Mouse (Mus musculus): Measurements from ENCODE around the gene Commd1.

GRCm38 (mm10) chr11:22922546-22922945, 59.6 kb downstream of the Commd1 start:
- no peak for TF ChIP-seq CTCF (IDR thresholded peaks at IDR 0.05)
- no peak for TF ChIP-seq POLR2A (IDR thresholded peaks at IDR 0.05; ENCODE audit: insufficient read depth, low read depth, low read length)
- no peak for TF ChIP-seq EP300 (IDR thresholded peaks at IDR 0.05; ENCODE audit: insufficient read depth, low read depth, low read length)
